Mouse (Mus musculus) MN1 (cell line): Measurements from ENCODE around the gene Pik3r5.
A peak's percentile ranks its signal among the peaks of the same experiment; 100 is the strongest.

ENCODE experiments used
- DNase-seq: peaks from one replicate; pipeline ENCODE4 v3.0.0-alpha.2; 2016; ENCODE audit warnings: low spot score

Pik3r5 gene

GRCm38 (mm10) chr11:68531066-68531806 is 99.3 kb downstream of the Pik3r5 start:
- DNase-seq, result no peak

- no peak for DNase-seq
Measured at GRCm38 (mm10) chr11:68531941-68532535, 100.1 kb downstream of the Pik3r5 start.

- no peak for DNase-seq
Measured at GRCm38 (mm10) chr11:68532773-68533172, 100.9 kb downstream of the Pik3r5 start.

- no peak for DNase-seq
Measured at GRCm38 (mm10) chr11:68533971-68534475, 102.1 kb downstream of the Pik3r5 start.

GRCm38 (mm10) chr11:68536026-68536425 is 104.1 kb downstream of the Pik3r5 start:
- DNase-seq, result no peak

- DNase-seq, result peak; percentile 37
Measured at GRCm38 (mm10) chr11:68536465-68536864, 104.5 kb downstream of the Pik3r5 start.

- DNase-seq, result no peak
Measured at GRCm38 (mm10) chr11:68539621-68540020, 107.7 kb downstream of the Pik3r5 start.

- peak; percentile 50 for DNase-seq
Measured at GRCm38 (mm10) chr11:68544554-68544953, 112.6 kb downstream of the Pik3r5 start.

- no peak for DNase-seq
Measured at GRCm38 (mm10) chr11:68545172-68545571, 113.3 kb downstream of the Pik3r5 start.

GRCm38 (mm10) chr11:68545682-68546222 is 113.8 kb downstream of the Pik3r5 start:
- no peak for DNase-seq
